Mouse (Mus musculus) bone marrow, adult 2 months (tissue): ENCODE data around the gene Gadd45g.

Source experiments
- CTCF ChIP-seq: fragments of 200-500 bp; IDR thresholded peaks from 2 replicates; pipeline ENCODE4 v1.5.1; 2011; ENCODE audit warnings: low read length, control low read depth; ENCODE audit not compliant: control insufficient read depth, insufficient read depth
- POLR2A ChIP-seq: fragments of 200-500 bp; IDR thresholded peaks from 2 replicates; pipeline ENCODE4 v1.6.1; 2011; ENCODE audit warnings: low read depth, mild to moderate bottlenecking, control low read depth, low read length, borderline replicate concordance; ENCODE audit not compliant: control insufficient read depth

GRCm38 (mm10) chr13:51814646-51815045, 31.8 kb upstream of the Gadd45g start:
- TF ChIP-seq CTCF (no peak), POLR2A (no peak)
